Mouse (Mus musculus): ENCODE measurements around the gene Slc30a9. TPM values are rescaled to one million over a fixed set of nuclear protein-coding genes. Genes with fewer than 3 reads are reported as not detected.

The Slc30a9 gene
- polyA plus RNA-seq, 1 experiment: 108 TPM

- Histone ChIP-seq H3K4me1 (ENCODE audit: control insufficient read depth, insufficient read depth, low read length) (no peaks in the 10 kb centered on the region), H3K27ac (ENCODE audit: insufficient read depth, low read length) (no peak overlapping the region), H3K4me3 (ENCODE audit: insufficient read depth, low read length) (no peak overlapping the region)
- TF ChIP-seq POLR2A (IDR thresholded peaks at IDR 0.05; ENCODE audit: low read depth, low read length) (no peak), CTCF (IDR thresholded peaks at IDR 0.05; ENCODE audit: borderline replicate concordance, insufficient read depth, low read length) (no peak)
Observed at GRCm38 (mm10) chr5:67280400-67280799, 26.4 kb upstream of the Slc30a9 start.

GRCm38 (mm10) chr5:67295029-67295428 is 11.7 kb upstream of the Slc30a9 start:
- Histone ChIP-seq H3K4me1 (ENCODE audit: control insufficient read depth, insufficient read depth, low read length) (no peaks in the 10 kb centered on the region), H3K27ac (ENCODE audit: insufficient read depth, low read length) (no peak overlapping the region), H3K4me3 (ENCODE audit: insufficient read depth, low read length) (no peak overlapping the region)
- TF ChIP-seq CTCF (IDR thresholded peaks at IDR 0.05; ENCODE audit: borderline replicate concordance, insufficient read depth, low read length): no peak
- TF ChIP-seq POLR2A (IDR thresholded peaks at IDR 0.05; ENCODE audit: low read depth, low read length): no peak

- Histone ChIP-seq H3K4me1 (ENCODE audit: control insufficient read depth, insufficient read depth, low read length) (no peaks in the 10 kb centered on the region), H3K27ac (ENCODE audit: insufficient read depth, low read length) (no peak overlapping the region), H3K4me3 (ENCODE audit: insufficient read depth, low read length) (no peak overlapping the region)
- TF ChIP-seq CTCF (IDR thresholded peaks at IDR 0.05; ENCODE audit: borderline replicate concordance, insufficient read depth, low read length) (no peak), POLR2A (IDR thresholded peaks at IDR 0.05; ENCODE audit: low read depth, low read length) (no peak)
Observed at GRCm38 (mm10) chr5:67295682-67296081, 11.1 kb upstream of the Slc30a9 start.

GRCm38 (mm10) chr5:67296171-67296570 is 10.6 kb upstream of the Slc30a9 start:
- H3K4me1 ChIP-seq (ENCODE audit: control insufficient read depth, insufficient read depth, low read length): no peaks in the 10 kb centered on the region
- no peak overlapping the region for H3K27ac ChIP-seq (ENCODE audit: insufficient read depth, low read length)
- no peak overlapping the region for H3K4me3 ChIP-seq (ENCODE audit: insufficient read depth, low read length)
- no peak for TF ChIP-seq CTCF (IDR thresholded peaks at IDR 0.05; ENCODE audit: borderline replicate concordance, insufficient read depth, low read length)
- TF ChIP-seq POLR2A (IDR thresholded peaks at IDR 0.05; ENCODE audit: low read depth, low read length): no peak

GRCm38 (mm10) chr5:67297026-67297813 is 9.5 kb upstream of the Slc30a9 start:
- no peak overlapping the region for H3K27ac ChIP-seq (ENCODE audit: insufficient read depth, low read length)
- no peaks in the 10 kb centered on the region for H3K4me1 ChIP-seq (ENCODE audit: control insufficient read depth, insufficient read depth, low read length)
- no peak for TF ChIP-seq POLR2A (IDR thresholded peaks at IDR 0.05; ENCODE audit: low read depth, low read length)
- no peak for TF ChIP-seq CTCF (IDR thresholded peaks at IDR 0.05; ENCODE audit: borderline replicate concordance, insufficient read depth, low read length)
- H3K4me3 ChIP-seq (ENCODE audit: insufficient read depth, low read length): no peak overlapping the region

- TF ChIP-seq POLR2A (IDR thresholded peaks at IDR 0.05; ENCODE audit: low read depth, low read length) (no peak), CTCF (IDR thresholded peaks at IDR 0.05; ENCODE audit: borderline replicate concordance, insufficient read depth, low read length) (no peak)
- Histone ChIP-seq H3K4me1 (ENCODE audit: control insufficient read depth, insufficient read depth, low read length) (no peaks in the 10 kb centered on the region), H3K4me3 (ENCODE audit: insufficient read depth, low read length) (no peak overlapping the region), H3K27ac (ENCODE audit: insufficient read depth, low read length) (no peak overlapping the region)
Observed at GRCm38 (mm10) chr5:67299847-67300412, 6.8 kb upstream of the Slc30a9 start.

GRCm38 (mm10) chr5:67300926-67301597 is 5.7 kb upstream of the Slc30a9 start:
- Histone ChIP-seq H3K27ac (ENCODE audit: insufficient read depth, low read length) (no peak overlapping the region), H3K4me3 (ENCODE audit: insufficient read depth, low read length) (no peak overlapping the region), H3K4me1 (ENCODE audit: control insufficient read depth, insufficient read depth, low read length) (no peaks in the 10 kb centered on the region)
- no peak for TF ChIP-seq CTCF (IDR thresholded peaks at IDR 0.05; ENCODE audit: borderline replicate concordance, insufficient read depth, low read length)
- no peak for TF ChIP-seq POLR2A (IDR thresholded peaks at IDR 0.05; ENCODE audit: low read depth, low read length)

GRCm38 (mm10) chr5:67301722-67302331 is 4.9 kb upstream of the Slc30a9 start:
- H3K4me1 ChIP-seq (ENCODE audit: control insufficient read depth, insufficient read depth, low read length): no peaks in the 10 kb centered on the region
- H3K27ac ChIP-seq (ENCODE audit: insufficient read depth, low read length): no peak overlapping the region
- TF ChIP-seq POLR2A (IDR thresholded peaks at IDR 0.05; ENCODE audit: low read depth, low read length) (no peak), CTCF (IDR thresholded peaks at IDR 0.05; ENCODE audit: borderline replicate concordance, insufficient read depth, low read length) (no peak)
- no peak overlapping the region for H3K4me3 ChIP-seq (ENCODE audit: insufficient read depth, low read length)

- H3K4me3 ChIP-seq (ENCODE audit: insufficient read depth, low read length): no peak overlapping the region
- H3K27ac ChIP-seq (ENCODE audit: insufficient read depth, low read length): no peak overlapping the region
- 0 out of 2 replicates have a peak, but pooled peaks cover 2% of the 10 kb centered on the region for H3K4me1 ChIP-seq (ENCODE audit: control insufficient read depth, insufficient read depth, low read length)
- TF ChIP-seq CTCF (IDR thresholded peaks at IDR 0.05; ENCODE audit: borderline replicate concordance, insufficient read depth, low read length) (no peak), POLR2A (IDR thresholded peaks at IDR 0.05; ENCODE audit: low read depth, low read length) (no peak)
Observed at GRCm38 (mm10) chr5:67303816-67304215, 2.9 kb upstream of the Slc30a9 start.

Measured in embryonic fibroblast, embryonic 13.5 days (primary cell).